Mouse (Mus musculus) heart, adult 10 weeks (tissue): ENCODE results near the gene Gm8237. TPM values are rescaled to one million over a fixed set of nuclear protein-coding genes. Genes with fewer than 3 reads are reported as not detected.

ENCODE experiments used
- polyA plus RNA-seq: library from polyadenylated mRNA; stranded (reverse); fragments of 350-450 nt; fragmentation: Illumina TruSeq; extraction: RNeasy Lipid Tissue Mini Kit (QIAGEN cat#74804); gene quantifications from one replicate; pipeline ENCODE4 v1.2.3, GENCODE M21; 2014; ENCODE audit warnings: low read depth, low replicate concordance

Gene Gm8237
- polyA plus RNA-seq = not detected

DNA sequence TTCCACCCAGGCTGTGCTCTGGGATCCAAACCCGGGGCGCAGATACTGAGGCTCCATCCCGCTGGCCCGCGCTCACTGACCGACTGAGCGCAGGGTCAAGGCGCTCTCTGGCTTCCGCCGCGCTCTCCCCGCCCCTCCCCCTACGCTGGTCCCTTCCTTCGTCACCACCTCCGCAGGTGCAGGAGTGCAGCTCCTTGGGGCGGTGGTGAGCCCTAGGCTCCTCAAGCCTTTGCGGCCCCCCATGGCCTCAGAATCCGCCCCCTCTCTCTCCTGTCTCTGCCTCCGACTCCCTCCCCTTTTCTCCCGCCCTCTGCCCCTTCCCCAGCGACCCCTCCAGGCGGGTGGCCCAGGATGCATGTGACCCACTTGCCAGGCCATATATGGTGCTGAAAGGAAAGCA lies at the start of gene Gm8237:
Gene Gm8237 (minus strand): TSS at position 142 of the 400 bp plus-strand sequence.

DNA sequence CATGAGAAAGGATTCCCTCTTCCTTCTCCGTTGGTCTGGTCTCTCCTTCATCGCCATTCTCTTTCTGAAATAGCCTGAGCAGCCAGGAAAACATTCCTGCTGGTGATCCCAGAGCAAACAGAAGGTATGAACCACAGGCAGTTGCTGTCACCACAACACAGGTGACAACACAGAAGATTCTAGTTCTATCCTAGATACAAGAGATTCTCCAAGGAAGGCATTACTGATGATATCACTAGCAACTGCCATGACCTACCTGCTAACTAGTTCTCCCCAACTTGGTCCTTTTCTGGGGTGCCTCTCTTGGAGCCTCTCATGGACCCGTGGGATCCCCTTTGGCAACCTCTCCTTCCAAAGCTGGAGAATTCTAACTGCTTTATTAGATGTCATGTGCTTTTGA lies 50.0 kb downstream of the Gm8237 start, which contains the start of gene Gm3424:
Gene Gm3424 (minus strand): TSS at position 101 of the 400 bp plus-strand sequence.

Other genes starting within 250 kb of the Gm8237 start
- not detected for gene Gm8265, start 247.4 kb downstream of the Gm8237 start, polyA plus RNA-seq
- not detected for gene Gm9603, start 192.9 kb downstream of the Gm8237 start, polyA plus RNA-seq
- gene Gm3373, start 138.8 kb downstream of the Gm8237 start, polyA plus RNA-seq = not detected
- not detected for gene Gm3383, start 72.4 kb downstream of the Gm8237 start, polyA plus RNA-seq
- gene Gm3424, start 50.1 kb downstream of the Gm8237 start, polyA plus RNA-seq = not detected
- gene Gm3248, start 81.4 kb upstream of the Gm8237 start, polyA plus RNA-seq = 0.37 TPM
- gene Gm3453, start 98.8 kb upstream of the Gm8237 start, polyA plus RNA-seq = not detected
- gene Gm6337, start 177.9 kb upstream of the Gm8237 start, polyA plus RNA-seq = not detected
- gene Gm8206, start 213.6 kb upstream of the Gm8237 start, polyA plus RNA-seq = 0.76 TPM
- 0.71 TPM for gene Gm3468, start 228.3 kb upstream of the Gm8237 start, polyA plus RNA-seq
- not detected for gene Gm3476, start 245.4 kb upstream of the Gm8237 start, polyA plus RNA-seq